Mouse (Mus musculus) hindbrain, embryonic 10.5 days (tissue): ENCODE data around the gene Kcng4. TPM values are rescaled to one million over a fixed set of nuclear protein-coding genes. Genes with fewer than 3 reads are reported as not detected.

Experiments
- DNase-seq: peaks from one replicate; pipeline ENCODE4 v3.0.0-alpha.2; 2017; ENCODE audit warnings: low spot score
- H3K27ac ChIP-seq: fragments of 300-500 bp; sonication (generic); 2 replicates; pipeline ENCODE4 v1.5.1; 2016; ENCODE audit warnings: mild to moderate bottlenecking, moderate library complexity
- H3K27me3 ChIP-seq: fragments of 300-500 bp; sonication (generic); 2 replicates; pipeline ENCODE4 v1.6.1; 2016; ENCODE audit warnings: mild to moderate bottlenecking; ENCODE audit not compliant: poor library complexity, insufficient read depth, severe bottlenecking
- H3K36me3 ChIP-seq: fragments of 300-500 bp; sonication (generic); 2 replicates; pipeline ENCODE4 v1.6.1; 2016; ENCODE audit warnings: mild to moderate bottlenecking, moderate library complexity
- H3K4me1 ChIP-seq: fragments of 300-500 bp; sonication (generic); replicated peaks from 2 replicates; pipeline ENCODE4 v1.6.1; 2016; ENCODE audit warnings: mild to moderate bottlenecking
- H3K4me3 ChIP-seq: fragments of 300-500 bp; sonication (generic); 2 replicates; pipeline ENCODE4 v1.5.1; 2016; ENCODE audit warnings: mild to moderate bottlenecking, moderate library complexity
- H3K9me3 ChIP-seq: fragments of 300-500 bp; sonication (generic); 2 replicates; pipeline ENCODE4 v1.6.1; 2016; ENCODE audit warnings: mild to moderate bottlenecking, moderate library complexity
- WGBS: fragments of 180-500 bp; shearing (Covaris S2); methylation state at CpG from one replicate; pipeline ENCODE4 v1.1.7; 2016; 5-methylcytosine and 5-hydroxymethylcytosine counted together
- polyA plus RNA-seq: library from polyadenylated mRNA; unstranded; fragments of >200 nt; fragmentation: Nextera tagmentation; extraction: Ambion mirVana; gene quantifications from 2 replicates; pipeline ENCODE4 v1.2.1, GENCODE M21; 2016

Kcng4 gene
- polyA plus RNA-seq, 1 experiment from 2014 or later: 0.29 TPM

DNA sequence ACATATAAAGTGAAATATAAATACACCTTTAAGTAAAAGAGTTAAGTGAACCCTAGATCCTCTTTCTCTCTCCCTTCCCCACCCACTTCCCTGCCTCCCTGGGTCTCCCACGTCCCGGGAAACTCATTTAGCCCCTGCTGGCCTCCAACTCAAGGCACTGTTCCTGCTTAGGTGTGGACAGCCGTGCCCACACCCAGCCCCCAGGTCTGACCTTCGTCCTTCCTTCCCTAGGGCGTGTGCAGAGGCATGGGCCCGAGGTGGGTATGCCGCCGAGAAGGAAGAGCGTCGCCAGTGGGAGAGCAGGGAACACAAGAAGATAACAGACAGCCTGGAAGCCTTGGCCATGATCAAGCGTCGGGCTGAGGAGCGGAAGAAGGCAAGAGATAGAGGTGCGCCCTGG, 45.1 kb downstream of the Kcng4 start:
- WGBS: 85% methylated on average over 14 of the region's 14 CpGs
- Histone ChIP-seq H3K36me3 (no peaks in the 10 kb centered on the region), H3K4me3 (no peak overlapping the region), H3K9me3 (no peaks in the 10 kb centered on the region), H3K27me3 (peaks cover 7% of the 10 kb centered on the region; the same call in 1 of the 2 replicates), H3K4me1 (peaks cover 35% of the 10 kb centered on the region), H3K27ac (no peak overlapping the region)
- no peak for DNase-seq

DNA sequence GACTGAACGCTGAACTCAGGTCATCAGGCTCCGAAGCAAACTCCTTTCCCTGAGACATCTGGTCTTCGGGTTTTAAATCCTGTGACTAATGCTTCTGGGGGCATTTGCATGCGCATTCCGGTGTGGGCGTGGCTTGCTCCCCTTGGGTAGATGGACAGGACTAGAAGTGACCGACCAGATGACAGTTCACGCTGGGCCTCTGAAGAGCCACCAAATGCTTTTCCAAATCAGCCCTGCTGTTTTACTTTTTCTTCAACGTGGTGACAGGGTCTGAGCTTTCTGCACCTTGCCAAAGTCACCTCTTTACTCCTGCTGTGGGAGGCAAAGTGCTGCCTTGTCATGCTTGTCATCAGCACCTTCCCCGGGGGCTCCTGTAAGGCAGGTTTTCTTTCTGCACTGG, 46.6 kb downstream of the Kcng4 start:
- 20% methylated on average over 10 of the region's 10 CpGs for WGBS
- Histone ChIP-seq H3K27ac (no peak overlapping the region), H3K36me3 (no peaks in the 10 kb centered on the region), H3K4me3 (no peak overlapping the region), H3K4me1 (peaks cover 23% of the 10 kb centered on the region), H3K9me3 (no peaks in the 10 kb centered on the region), H3K27me3 (peaks cover 7% of the 10 kb centered on the region; the same call in 1 of the 2 replicates)
- DNase-seq: peak; percentile 29

DNA sequence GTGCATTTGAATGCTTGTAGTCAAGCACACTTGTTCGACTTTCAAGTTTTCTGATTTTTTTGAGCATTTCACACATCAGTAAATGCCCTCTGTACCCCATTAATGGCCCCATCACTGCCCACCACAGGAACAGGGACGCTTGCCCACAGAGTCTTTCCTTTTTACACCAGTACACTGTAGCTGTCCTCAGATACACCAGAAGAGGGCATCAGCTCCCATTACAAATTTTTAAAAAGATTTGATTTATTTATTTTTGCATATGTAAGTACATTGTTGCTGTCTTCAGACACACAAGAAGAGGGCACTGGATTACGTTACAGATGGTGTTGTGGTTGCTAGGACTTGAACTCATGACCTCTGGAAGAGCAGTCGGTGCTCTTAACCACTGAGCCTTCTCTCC, 47.2 kb downstream of the Kcng4 start:
- H3K4me3 ChIP-seq: no peak overlapping the region
- peaks cover 7% of the 10 kb centered on the region; the same call in 1 of the 2 replicates for H3K27me3 ChIP-seq
- WGBS: 63% methylated on average over 4 of the region's 4 CpGs
- peaks cover 23% of the 10 kb centered on the region for H3K4me1 ChIP-seq
- no peak for DNase-seq
- no peaks in the 10 kb centered on the region for H3K36me3 ChIP-seq
- H3K27ac ChIP-seq: no peak overlapping the region
- no peaks in the 10 kb centered on the region for H3K9me3 ChIP-seq

DNA sequence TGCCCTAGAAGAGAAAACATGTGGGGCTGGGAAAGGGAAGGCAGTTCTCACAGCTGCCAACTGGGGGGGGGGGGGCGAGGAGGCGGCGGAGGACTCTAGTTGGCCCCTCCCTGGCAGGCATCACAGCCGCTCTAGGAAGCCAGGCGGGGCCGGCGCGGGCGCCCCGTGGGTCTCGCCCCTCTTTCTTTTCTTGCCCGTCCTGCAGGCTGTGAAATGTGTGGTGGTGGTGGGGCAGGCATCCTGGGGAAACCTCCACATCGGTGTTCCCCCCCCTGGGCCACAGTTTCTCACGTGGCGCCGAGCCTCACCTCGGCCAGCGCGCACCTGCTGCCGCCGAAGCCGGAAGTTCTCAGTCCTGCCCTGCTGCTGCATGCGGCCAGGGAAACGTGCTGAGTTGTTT, 49.6 kb downstream of the Kcng4 start:
- H3K9me3 ChIP-seq: no peaks in the 10 kb centered on the region
- H3K4me3 ChIP-seq: peak overlapping the region; percentile 48
- DNase-seq: no peak
- H3K4me1 ChIP-seq: peaks cover 16% of the 10 kb centered on the region
- peak overlapping the region; percentile 64 for H3K27ac ChIP-seq
- H3K36me3 ChIP-seq: no peaks in the 10 kb centered on the region
- H3K27me3 ChIP-seq: peaks cover 11% of the 10 kb centered on the region; the same call in 1 of the 2 replicates
- 22% methylated on average over 24 of the region's 24 CpGs for WGBS

DNA sequence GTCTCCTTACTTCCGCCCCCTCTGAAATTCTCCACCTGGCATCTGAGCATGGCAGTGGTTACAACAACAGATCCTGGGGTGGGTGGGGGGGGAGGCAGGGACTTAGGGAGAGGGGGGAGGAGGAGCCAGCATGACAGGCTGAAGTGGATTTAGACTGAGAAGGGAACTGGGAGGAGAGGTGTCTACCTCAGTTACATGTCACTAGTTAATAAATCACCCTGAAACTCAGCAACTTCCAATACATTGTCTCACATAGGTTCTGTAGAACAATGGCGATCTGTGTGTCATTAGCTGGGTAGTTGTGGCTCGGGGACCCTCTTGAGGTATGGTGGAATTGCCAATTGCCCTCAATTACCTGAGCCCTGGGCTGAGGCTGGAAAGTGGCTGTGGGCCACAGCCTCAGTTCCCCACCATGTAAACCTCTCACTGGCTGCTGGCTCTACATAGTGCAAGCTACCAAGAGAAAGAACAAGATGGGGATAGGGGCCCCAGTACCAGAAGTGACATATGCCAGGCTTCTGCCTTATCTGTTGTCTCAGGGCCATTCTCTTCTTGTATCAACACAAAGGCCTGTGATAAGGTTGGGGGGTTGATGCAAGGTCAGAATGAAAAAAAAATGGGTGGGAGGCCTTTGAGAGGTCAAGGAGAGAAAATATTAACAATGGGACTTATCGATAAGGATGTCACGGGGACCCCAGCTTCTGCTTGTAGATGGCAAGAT, 54.9 kb downstream of the Kcng4 start:
- Histone ChIP-seq H3K27ac (no peak overlapping the region), H3K27me3 (peaks cover 51% of the 10 kb centered on the region), H3K4me1 (peaks cover 1% of the 10 kb centered on the region; the same call in 1 of the 2 replicates), H3K4me3 (no peak overlapping the region), H3K36me3 (no peaks in the 10 kb centered on the region), H3K9me3 (no peaks in the 10 kb centered on the region)
- no peak for DNase-seq
- 89% methylated on average over 5 of the region's 5 CpGs for WGBS

DNA sequence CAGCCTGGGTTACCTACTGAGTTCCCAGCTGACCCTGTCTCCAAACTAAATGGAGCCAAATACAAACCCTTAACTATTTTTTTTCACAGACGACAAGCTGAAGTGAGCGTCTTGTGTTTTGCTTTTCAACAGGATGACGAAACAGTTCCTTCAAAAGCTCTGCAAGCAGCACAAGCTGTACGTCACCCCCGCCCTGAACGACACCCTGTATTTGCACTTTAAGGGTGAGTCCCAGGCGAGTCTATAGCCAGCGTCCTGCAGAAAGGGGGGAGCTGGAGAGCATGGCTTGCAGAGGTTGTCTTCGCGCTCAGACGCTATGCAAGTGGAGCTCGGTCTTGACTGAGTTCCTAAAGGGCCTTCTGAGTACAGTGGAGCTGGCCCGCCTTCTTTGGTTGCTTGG, 56.4 kb downstream of the Kcng4 start:
- no peak for DNase-seq
- no peaks in the 10 kb centered on the region for H3K36me3 ChIP-seq
- H3K4me1 ChIP-seq: peaks cover 11% of the 10 kb centered on the region
- no peak overlapping the region for H3K4me3 ChIP-seq
- peaks cover 50% of the 10 kb centered on the region for H3K27me3 ChIP-seq
- no peak overlapping the region for H3K27ac ChIP-seq
- 42% methylated on average over 13 of the region's 13 CpGs for WGBS
- no peaks in the 10 kb centered on the region for H3K9me3 ChIP-seq

DNA sequence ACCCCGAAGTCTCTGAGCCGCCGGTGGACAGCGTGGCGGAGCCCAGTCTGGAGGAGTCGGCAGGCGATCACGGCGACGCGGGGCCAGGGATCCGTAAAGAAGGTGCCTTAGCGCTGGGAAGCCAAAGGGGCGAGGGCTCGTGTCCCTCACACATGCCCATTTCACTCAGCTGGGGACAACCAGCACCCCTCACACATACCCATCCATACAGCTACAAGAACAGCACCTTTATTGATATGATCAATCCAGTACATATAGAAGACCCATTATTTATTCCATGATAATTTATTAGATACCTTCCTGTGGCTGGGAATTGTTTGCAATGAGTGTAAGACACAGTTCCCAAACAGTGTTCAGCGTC, 60.1 kb downstream of the Kcng4 start:
- 1% methylated on average over 16 of the region's 16 CpGs for WGBS

DNA sequence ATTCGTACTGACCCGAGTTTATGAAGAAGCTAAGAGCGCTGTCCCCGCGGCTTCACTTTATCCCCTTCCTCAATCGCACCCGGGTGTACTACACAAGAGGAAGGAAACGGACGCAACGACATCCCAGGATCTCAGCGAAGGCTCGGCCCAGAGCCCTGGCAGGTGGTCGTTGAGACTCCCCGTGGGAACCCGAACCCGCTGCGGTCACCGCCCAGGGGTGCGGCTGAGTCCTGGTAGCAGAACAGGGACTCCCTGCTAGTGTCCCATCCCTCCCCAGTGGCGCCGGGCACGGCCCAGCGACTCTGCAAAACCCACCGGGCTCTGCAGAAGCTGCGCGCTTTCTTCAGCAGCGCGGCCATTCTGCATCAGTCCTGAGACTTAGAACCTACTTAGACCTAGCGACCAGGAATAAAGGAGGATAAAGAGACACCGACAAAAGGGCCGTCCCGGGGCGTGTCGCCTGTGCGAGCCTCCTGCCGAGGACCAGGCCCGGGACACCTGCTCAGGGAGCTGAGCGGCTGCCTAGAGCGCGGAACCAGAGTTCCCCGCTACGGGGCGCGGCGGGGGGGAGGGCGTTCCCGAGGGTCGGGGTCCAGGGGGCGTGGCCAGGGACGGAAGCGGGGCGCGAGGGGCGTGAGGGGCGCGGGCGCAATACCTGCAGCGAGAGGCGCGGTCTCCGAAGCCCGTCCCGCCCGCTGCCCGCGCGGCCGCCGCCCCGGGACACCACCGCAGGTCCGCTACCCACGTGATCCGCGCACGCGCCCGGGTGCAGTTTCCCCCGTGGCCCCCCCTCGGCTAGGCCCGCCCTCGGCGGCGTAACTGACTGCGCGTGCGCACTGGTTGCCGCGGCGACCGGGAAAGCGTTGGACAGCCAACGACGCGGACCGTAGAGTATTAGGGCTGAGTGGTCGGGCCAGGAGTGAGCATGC, 60.8 kb downstream of the Kcng4 start, which contains the start of the genes Hsdl1 and Dnaaf1:
Hsdl1 (minus strand) TSS at position 747 of the 929 bp plus-strand sequence.
Dnaaf1 (plus strand) TSS at position 799 of the 929 bp plus-strand sequence.
- Histone ChIP-seq H3K9me3 (no peaks in the 10 kb centered on the region), H3K36me3 (no peaks in the 10 kb centered on the region), H3K27ac (peak within 1 kb of the TSS; percentile 94), H3K27me3 (peaks cover 49% of the 10 kb centered on the region), H3K4me3 (peak within 1 kb of the TSS; percentile 74), H3K4me1 (peaks cover 31% of the 10 kb centered on the region)
- WGBS: under 1% methylated on average over 97 of the region's 97 CpGs
- DNase-seq: peak; percentile 93

More for the DNA sequence above, 60.1 kb downstream of the Kcng4 start:
- H3K27me3 ChIP-seq: peaks cover 55% of the 10 kb centered on the region
- H3K27ac ChIP-seq: peak overlapping the region; percentile 94
- H3K4me3 ChIP-seq: peak overlapping the region; percentile 74
- H3K36me3 ChIP-seq: no peaks in the 10 kb centered on the region
- H3K9me3 ChIP-seq: no peaks in the 10 kb centered on the region
- no peak for DNase-seq
- peaks cover 28% of the 10 kb centered on the region for H3K4me1 ChIP-seq

Other genes with a start within 250 kb of the Kcng4 start
- gene Mlycd, start 240.8 kb downstream of the Kcng4 start, polyA plus RNA-seq: 11.5 and 13.5 TPM in 2 replicates
- gene Osgin1, start 201.6 kb downstream of the Kcng4 start, polyA plus RNA-seq: 0.30 and 0.36 TPM in 2 replicates
- gene Necab2, start 189.0 kb downstream of the Kcng4 start, polyA plus RNA-seq: 9.0 and 14.0 TPM in 2 replicates
- 1.4 TPM in 1 of 2 replicates, not detected in the other for gene Slc38a8, start 134.0 kb downstream of the Kcng4 start, polyA plus RNA-seq
- gene Mbtps1, start 76.9 kb downstream of the Kcng4 start, polyA plus RNA-seq: 104 and 107 TPM in 2 replicates
- gene Hsdl1, start 60.5 kb downstream of the Kcng4 start, polyA plus RNA-seq: 65.1 and 78.0 TPM in 2 replicates
- 0.39 and 1.3 TPM in 2 replicates for gene Dnaaf1, start 60.4 kb downstream of the Kcng4 start, polyA plus RNA-seq
- gene Taf1c, start 30.5 kb downstream of the Kcng4 start, polyA plus RNA-seq: 16.8 and 17.4 TPM in 2 replicates
- gene Adad2, start 22.9 kb downstream of the Kcng4 start, polyA plus RNA-seq: 0.16 and 0.41 TPM in 2 replicates
- gene Wfdc1, start 30.7 kb upstream of the Kcng4 start, polyA plus RNA-seq: 9.6 and 11.6 TPM in 2 replicates
- 1.4 TPM in 2 replicates for gene Atp2c2, start 64.3 kb upstream of the Kcng4 start, polyA plus RNA-seq
- 12.6 and 15.3 TPM in 2 replicates for gene Tldc1, start 142.7 kb upstream of the Kcng4 start, polyA plus RNA-seq
- gene Cotl1, start 204.9 kb upstream of the Kcng4 start, polyA plus RNA-seq: 273 and 545 TPM in 2 replicates
- 10.7 and 11.9 TPM in 2 replicates for gene Klhl36, start 226.6 kb upstream of the Kcng4 start, polyA plus RNA-seq